Mouse (Mus musculus): ENCODE data around the gene Epp13. TPM values are rescaled to one million over a fixed set of nuclear protein-coding genes. Genes with fewer than 3 reads are reported as not detected.
"Not testable (repeated sequence)": the region's sequence is repeated elsewhere in the genome, so short reads cannot be mapped to it uniquely, and the experiment has no call there.

The Epp13 gene
- polyA plus RNA-seq, 1 experiment, result 1,972 TPM

DNA sequence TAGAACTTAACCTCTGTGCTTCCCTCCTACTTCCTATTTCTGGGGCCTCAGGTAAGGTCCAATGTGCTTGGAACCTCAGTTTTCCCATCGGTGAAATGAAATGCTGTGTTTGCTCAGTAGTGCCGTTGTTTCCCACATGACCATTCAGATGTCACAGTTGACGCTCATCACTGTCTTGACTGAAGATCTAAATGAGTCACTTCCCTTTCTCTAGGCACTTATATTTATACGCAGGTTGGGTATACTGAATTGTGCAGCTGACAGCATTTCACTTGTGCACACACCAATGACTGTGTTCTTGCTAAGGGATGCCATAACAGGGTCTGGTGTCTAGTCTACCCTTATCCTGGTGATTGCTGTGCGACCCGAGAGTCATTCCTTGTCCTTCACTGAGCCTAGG is 32.9 kb downstream of the Epp13 start:
- DNase-seq (ENCODE audit: low read depth), result no peak

DNA sequence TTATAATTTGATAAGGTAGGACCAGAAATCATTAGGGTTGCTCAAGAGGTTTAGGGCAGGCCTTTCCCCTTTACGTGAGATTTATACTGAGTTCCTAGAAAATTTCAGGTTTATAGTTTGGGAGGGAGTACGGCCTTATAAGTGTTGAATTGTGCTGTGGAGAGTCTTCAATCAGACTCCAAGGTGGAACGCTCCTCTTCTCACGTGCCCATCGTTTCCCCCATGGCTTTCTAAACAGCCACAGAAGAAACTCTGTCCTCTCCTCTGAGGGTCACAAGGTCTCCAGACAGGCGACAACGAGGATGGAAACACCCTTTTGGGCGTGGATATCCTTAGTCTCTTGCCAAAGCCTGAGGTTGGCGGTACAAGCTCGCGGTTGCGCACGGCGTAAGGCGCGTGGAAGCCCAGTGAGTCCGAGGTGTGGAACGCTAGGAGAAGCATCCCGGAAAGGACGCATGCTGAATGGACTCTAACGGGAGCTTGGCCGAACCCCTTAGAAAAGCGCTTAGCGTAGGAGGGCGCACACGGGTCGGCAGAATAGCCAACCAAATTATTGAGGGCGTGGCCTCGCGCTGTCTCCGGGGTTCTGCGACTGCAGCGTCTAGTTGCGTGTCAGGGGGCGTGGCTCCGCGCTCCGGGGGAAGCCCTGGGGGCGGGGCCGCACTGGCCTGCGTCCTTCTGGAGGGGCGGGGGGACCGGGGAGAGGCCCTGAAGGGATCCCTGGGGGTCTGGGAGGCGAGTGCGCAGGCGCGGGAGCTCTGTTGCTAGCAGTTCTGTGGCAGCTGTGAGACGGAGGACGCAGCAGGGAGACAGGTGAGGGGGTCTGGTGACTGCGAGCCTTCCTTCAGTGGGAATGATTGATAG is 33.6 kb downstream of the Epp13 start, which contains the start of gene Zfp667:
Zfp667 (plus strand) TSS at position 738 of the 864 bp plus-strand sequence.
- DNase-seq (ENCODE audit: low read depth), result no peak

DNA sequence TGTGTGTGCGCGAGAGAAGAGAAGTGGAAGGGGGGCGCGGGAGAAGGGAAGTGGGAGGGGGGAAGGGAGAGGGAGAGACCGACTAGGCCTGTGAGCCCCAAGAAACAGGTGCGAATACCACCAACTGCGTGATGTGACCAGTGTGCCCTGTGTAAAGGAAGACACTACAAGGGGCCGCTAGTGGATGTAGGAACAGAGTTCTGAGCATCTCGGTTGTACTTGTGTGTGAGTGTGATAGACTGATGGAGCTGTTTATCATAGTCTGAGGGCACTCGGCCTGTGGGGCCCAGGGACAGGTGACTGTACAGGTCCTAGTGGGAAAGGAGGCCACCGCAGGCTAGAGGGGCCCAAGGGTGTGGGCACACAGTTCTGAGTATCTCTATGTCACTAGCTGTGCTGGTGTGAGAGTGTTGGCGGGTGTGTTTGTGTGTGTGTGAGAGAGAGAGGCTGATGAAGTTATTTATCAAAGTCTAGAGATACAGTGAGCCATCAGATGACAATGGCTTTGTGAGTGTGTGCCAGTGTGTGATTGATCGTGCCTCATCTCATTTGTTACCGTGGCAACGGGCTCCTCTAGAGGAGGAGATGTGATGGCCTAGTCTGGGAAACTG is 34.5 kb downstream of the Epp13 start:
- no peak for DNase-seq (ENCODE audit: low read depth)

DNA sequence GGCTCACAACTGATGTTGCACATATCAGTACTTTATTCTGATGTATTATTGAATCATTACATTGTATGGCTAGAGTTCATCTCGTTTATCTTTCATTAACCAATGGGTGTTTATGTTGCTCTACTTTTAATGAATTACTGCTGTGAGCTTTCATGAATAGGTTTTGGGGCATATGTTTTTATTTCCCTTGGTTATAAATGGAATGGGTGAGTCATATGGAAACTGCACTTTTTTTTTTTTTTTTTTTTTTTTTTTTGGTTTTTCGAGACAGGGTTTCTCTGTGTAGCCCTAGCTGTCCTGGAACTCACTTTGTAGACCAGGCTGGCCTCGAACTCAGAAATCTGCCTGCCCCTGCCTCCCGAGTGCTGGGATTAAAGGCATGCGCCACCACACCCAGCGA is 38.6 kb downstream of the Epp13 start:
- not testable (repeated sequence) for DNase-seq (ENCODE audit: low read depth)

DNA sequence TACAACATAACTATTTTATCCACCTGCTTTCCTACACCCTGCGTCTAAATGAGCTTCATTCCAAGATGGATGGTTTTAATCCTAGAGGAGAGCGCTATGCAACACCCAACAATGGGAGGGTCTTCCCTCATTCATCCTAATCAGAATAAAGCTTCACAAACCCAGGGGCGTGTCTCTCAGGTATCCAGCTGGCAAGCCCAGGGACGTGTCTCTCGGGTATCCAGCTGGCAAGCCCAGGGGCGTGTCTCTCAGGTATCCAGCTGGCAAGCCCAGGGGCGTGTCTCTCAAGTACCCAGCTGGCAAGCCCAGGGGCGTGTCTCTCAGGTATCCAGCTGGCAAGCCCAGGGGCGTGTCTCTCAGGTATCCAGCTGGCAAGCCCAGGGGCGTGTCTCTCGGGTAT is 48.3 kb downstream of the Epp13 start:
- not testable (repeated sequence) for DNase-seq (ENCODE audit: low read depth)

DNA sequence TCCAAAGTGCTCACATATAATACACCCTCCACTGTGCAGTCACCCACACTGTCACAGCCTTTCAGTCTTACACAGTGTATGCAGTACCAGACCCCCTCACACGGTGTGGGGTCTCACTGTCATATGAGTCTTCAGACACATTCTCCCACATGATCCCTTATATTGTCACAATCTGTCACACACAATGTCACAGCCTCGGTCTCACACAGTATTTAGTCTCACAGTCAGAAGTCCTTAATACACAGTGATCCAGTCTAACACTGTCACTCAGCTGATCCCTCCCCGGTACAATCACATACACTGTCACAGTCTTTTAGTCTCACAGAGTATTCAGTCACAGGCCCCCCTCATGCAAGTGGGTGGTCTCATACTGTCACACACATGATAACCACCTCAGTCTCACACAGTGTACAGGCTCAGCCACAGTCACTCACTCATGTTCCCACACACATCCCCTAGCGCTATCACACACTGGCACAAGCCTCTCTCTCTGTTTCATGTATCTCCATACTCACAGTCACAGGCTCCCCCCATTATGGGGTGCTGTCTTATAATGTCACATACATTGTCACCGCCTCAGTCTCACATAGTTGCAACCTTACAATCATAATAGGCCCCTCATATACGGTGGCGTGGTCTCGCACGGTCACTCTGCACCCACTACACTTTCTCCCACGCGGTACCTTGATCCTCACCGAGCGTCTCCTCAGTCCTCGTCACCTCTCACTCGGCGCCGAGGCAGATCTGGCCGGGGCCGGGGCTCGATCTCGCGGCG is 78.1 kb downstream of the Epp13 start:
- no peak for DNase-seq (ENCODE audit: low read depth)

DNA sequence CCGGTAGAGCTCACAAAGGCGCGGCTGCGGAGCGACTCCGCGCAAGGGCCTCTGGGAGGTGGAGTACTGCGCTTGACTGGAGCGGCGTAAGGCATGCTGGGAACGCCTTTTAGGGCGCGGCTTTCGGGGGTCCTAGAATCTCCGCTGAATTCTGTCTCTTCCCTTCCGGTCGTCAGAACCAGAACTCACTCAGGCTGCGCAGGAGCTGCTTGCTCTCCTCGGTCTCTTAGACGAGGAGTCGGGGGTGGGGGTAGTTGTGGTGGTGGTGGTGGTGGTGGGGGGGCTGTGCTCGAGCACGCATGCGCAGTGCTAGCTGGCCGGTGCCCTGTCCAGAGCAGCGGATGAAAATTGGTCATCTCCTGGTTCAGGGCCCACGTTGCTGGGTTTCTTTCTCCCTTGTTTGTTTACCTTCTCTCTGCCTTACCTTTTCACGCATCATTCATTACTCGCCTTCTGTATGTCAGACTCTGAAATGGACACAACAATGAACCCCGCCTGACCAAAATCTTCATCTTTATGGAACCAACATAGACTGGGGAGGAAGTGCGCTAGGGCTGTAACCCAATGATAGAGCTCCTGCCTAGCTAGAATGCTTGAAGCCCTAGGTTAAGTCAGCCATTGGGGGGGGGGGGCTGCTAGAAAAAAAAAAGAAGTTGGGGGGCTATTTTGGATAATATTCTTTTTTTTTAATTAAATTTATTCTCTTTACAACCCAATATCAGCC is 78.9 kb downstream of the Epp13 start, which contains the start of gene Zfp583:
Zfp583 (minus strand) TSS at position 53 of the 724 bp plus-strand sequence.
- DNase-seq (ENCODE audit: low read depth), result peak; percentile 10

Other genes with a start within 250 kb of the Epp13 start
- not detected in 2 replicates for gene Vmn1r65, start 241.7 kb upstream of the Epp13 start, polyA plus RNA-seq (2012; rRNA removed)
- not detected in 2 replicates for gene Nlrp4c, start 207.5 kb upstream of the Epp13 start, polyA plus RNA-seq (2012; rRNA removed)
- gene Zfp787, start 96.7 kb upstream of the Epp13 start, polyA plus RNA-seq (2012; rRNA removed), result 56.6 and 57.7 TPM in 2 replicates
- 15.7 and 17.0 TPM in 2 replicates for gene Zfp444, start 80.5 kb upstream of the Epp13 start, polyA plus RNA-seq (2012; rRNA removed)
- gene Galp, start 55.6 kb upstream of the Epp13 start, polyA plus RNA-seq (2012; rRNA removed), result not detected in 2 replicates
- not detected in 2 replicates for gene Zscan5b, start 30.4 kb upstream of the Epp13 start, polyA plus RNA-seq (2012; rRNA removed)
- 1.5 and 1.6 TPM in 2 replicates for gene Zfp667, start 33.9 kb downstream of the Epp13 start, polyA plus RNA-seq (2012; rRNA removed)
- gene Zfp583, start 78.6 kb downstream of the Epp13 start, polyA plus RNA-seq (2012; rRNA removed), result 0.96 and 1.1 TPM in 2 replicates
- 0.14 and 0.18 TPM in 2 replicates for gene Gm3854, start 91.0 kb downstream of the Epp13 start, polyA plus RNA-seq (2012; rRNA removed)
- 0.49 and 0.90 TPM in 2 replicates for gene Zfp78, start 110.6 kb downstream of the Epp13 start, polyA plus RNA-seq (2012; rRNA removed)
- 3.0 and 3.3 TPM in 2 replicates for gene Zfp28, start 130.6 kb downstream of the Epp13 start, polyA plus RNA-seq (2012; rRNA removed)
- not detected in 2 replicates for gene Smim17, start 146.0 kb downstream of the Epp13 start, polyA plus RNA-seq (2012; rRNA removed)
- gene Gm20715, start 157.6 kb downstream of the Epp13 start, polyA plus RNA-seq (2012; rRNA removed), result 0.03 TPM in 1 of 2 replicates, not detected in the other
- not detected in 2 replicates for gene Olfr1344, start 186.0 kb downstream of the Epp13 start, polyA plus RNA-seq (2012; rRNA removed)
- not detected in 2 replicates for gene Olfr1336, start 203.5 kb downstream of the Epp13 start, polyA plus RNA-seq (2012; rRNA removed)
- not detected in 2 replicates for gene Olfr1346, start 214.4 kb downstream of the Epp13 start, polyA plus RNA-seq (2012; rRNA removed)
- 0.11 and 0.18 TPM in 2 replicates for gene Olfr5, start 234.2 kb downstream of the Epp13 start, polyA plus RNA-seq (2012; rRNA removed)
- not detected in 2 replicates for gene Olfr1347, start 247.0 kb downstream of the Epp13 start, polyA plus RNA-seq (2012; rRNA removed)

Data from gonadal fat pad, adult 2 months (tissue).